8 mouse cellular contexts compared by ENCODE assay signal in the genomic region with DNA sequence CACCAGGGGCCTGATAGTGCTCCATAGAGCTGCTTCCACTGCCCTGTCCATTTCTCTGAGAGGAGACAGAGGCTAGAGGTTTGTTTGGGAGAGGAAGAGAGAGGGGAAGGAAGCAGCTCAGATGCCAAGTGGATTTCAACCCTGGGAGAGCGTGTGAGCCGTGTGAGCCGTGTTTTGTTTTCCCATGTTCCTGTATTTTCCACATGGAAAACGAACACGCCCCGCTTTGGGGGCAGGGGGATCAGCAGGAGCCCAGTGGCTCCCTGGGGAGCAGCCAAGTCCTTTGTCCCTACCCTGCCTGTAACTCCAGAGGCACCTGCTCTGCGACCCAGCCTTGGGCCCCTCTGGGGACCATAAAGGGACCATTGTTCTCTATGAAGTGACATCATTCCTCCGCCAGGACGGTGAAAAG. TPM values are rescaled to one million over a fixed set of nuclear protein-coding genes. Genes with fewer than 3 reads are reported as not detected.
DNase-seq lines count a peak whose midpoint lies in the region; ATAC-seq and TF ChIP-seq lines count a peak whose summit lies in the region.

No protein-coding gene starts in this region.

- ATAC-seq in forebrain, embryonic 13.5 days, result peak; percentile 81
- peak; percentile 47; the same call in 1 of the 2 replicates for ATAC-seq in hindbrain, embryonic 15.5 days (ENCODE audit: low FRiP score, low read depth)
- no peak for ATAC-seq in liver, embryonic 13.5 days (ENCODE audit: low read depth)
- ATAC-seq in neural tube, embryonic 12.5 days (ENCODE audit: low FRiP score, low read depth), result peak; percentile 79

- no peak for DNase-seq in liver, embryonic 13.5 days
- no peak for DNase-seq in ovary, postnatal 10 days (ENCODE audit: low spot score)
- no peak for DNase-seq in spleen, postnatal 14 days (ENCODE audit: low spot score in 2 of 2)
- DNase-seq in frontal cortex, adult 2 months (ENCODE audit: extremely low spot score in 1 of 2, low spot score in 1 of 2), result no peak

- peak overlapping the region; percentile 47 for H3K9ac ChIP-seq in forebrain, embryonic 13.5 days
- H3K9ac ChIP-seq in hindbrain, embryonic 15.5 days, result no peak overlapping the region
- H3K9ac ChIP-seq in liver, embryonic 13.5 days, result no peak overlapping the region
- H3K9ac ChIP-seq in neural tube, embryonic 12.5 days, result no peak overlapping the region

- TF ChIP-seq POLR2A in bone marrow macrophage, adult 2 months (IDR thresholded peaks at IDR 0.05; ENCODE audit: borderline replicate concordance, low read depth, low read length), result no peak

- H3K27me3 ChIP-seq in forebrain, embryonic 13.5 days, result peaks cover 11% of the 10 kb centered on the region
- peaks cover 15% of the 10 kb centered on the region; the same call in 1 of the 2 replicates for H3K27me3 ChIP-seq in hindbrain, embryonic 15.5 days
- H3K27me3 ChIP-seq in liver, embryonic 13.5 days, result peaks cover 15% of the 10 kb centered on the region
- H3K27me3 ChIP-seq in neural tube, embryonic 12.5 days (replicated peaks), result peaks cover 19% of the 10 kb centered on the region

- H3K4me3 ChIP-seq in bone marrow macrophage, adult 2 months (ENCODE audit: insufficient read depth, low read length), result no peak overlapping the region
- no peak overlapping the region for H3K4me3 ChIP-seq in forebrain, embryonic 13.5 days
- no peak overlapping the region for H3K4me3 ChIP-seq in hindbrain, embryonic 15.5 days
- H3K4me3 ChIP-seq in liver, embryonic 13.5 days (replicated peaks), result no peak overlapping the region
- H3K4me3 ChIP-seq in neural tube, embryonic 12.5 days, result no peak overlapping the region

- peaks cover 39% of the 10 kb centered on the region for H3K4me1 ChIP-seq in bone marrow macrophage, adult 2 months (ENCODE audit: control insufficient read depth, insufficient read depth, low read length)
- H3K4me1 ChIP-seq in forebrain, embryonic 13.5 days, result peaks cover 65% of the 10 kb centered on the region
- H3K4me1 ChIP-seq in hindbrain, embryonic 15.5 days (replicated peaks), result peaks cover 22% of the 10 kb centered on the region
- H3K4me1 ChIP-seq in liver, embryonic 13.5 days (replicated peaks), result peaks cover 42% of the 10 kb centered on the region
- H3K4me1 ChIP-seq in neural tube, embryonic 12.5 days, result peaks cover 34% of the 10 kb centered on the region

- no peaks in the 10 kb centered on the region for H3K9me3 ChIP-seq in forebrain, embryonic 13.5 days (replicated peaks)
- no peaks in the 10 kb centered on the region for H3K9me3 ChIP-seq in hindbrain, embryonic 15.5 days
- H3K9me3 ChIP-seq in liver, embryonic 13.5 days (replicated peaks), result no peaks in the 10 kb centered on the region
- no peaks in the 10 kb centered on the region for H3K9me3 ChIP-seq in neural tube, embryonic 12.5 days

- H3K27ac ChIP-seq in bone marrow macrophage, adult 2 months (ENCODE audit: insufficient read depth, low read depth, low read length), result peak overlapping the region; percentile 95
- peak overlapping the region; percentile 96 for H3K27ac ChIP-seq in forebrain, embryonic 13.5 days
- H3K27ac ChIP-seq in hindbrain, embryonic 15.5 days (replicated peaks), result peak overlapping the region; percentile 75
- H3K27ac ChIP-seq in liver, embryonic 13.5 days, result peak overlapping the region; percentile 56
- H3K27ac ChIP-seq in neural tube, embryonic 12.5 days, result peak overlapping the region; percentile 74

- peak overlapping the region; percentile 12; the same call in 1 of the 2 replicates for H3K4me2 ChIP-seq in forebrain, embryonic 13.5 days
- H3K4me2 ChIP-seq in hindbrain, embryonic 15.5 days, result no peak overlapping the region
- no peak overlapping the region for H3K4me2 ChIP-seq in liver, embryonic 13.5 days
- H3K4me2 ChIP-seq in neural tube, embryonic 12.5 days (replicated peaks), result 0 out of 2 replicates have a peak overlapping the region, but pooled peaks have one; percentile 16

- 3% methylated on average over 9 of the region's 9 CpGs for WGBS in forebrain, embryonic 13.5 days
- WGBS in hindbrain, embryonic 15.5 days, result 16% methylated on average over 9 of the region's 9 CpGs
- WGBS in liver, embryonic 13.5 days (ENCODE audit: insufficient replicate concordance), result 53% methylated on average over 9 of the region's 9 CpGs
- WGBS in neural tube, embryonic 12.5 days, result 6% methylated on average over 9 of the region's 9 CpGs

- TF ChIP-seq CTCF in bone marrow macrophage, adult 2 months (IDR thresholded peaks at IDR 0.05; ENCODE audit: low read depth, low read length), result no peak

- H3K36me3 ChIP-seq in forebrain, embryonic 13.5 days (ENCODE audit: poor library complexity, severe bottlenecking), result no peaks in the 10 kb centered on the region
- no peaks in the 10 kb centered on the region for H3K36me3 ChIP-seq in hindbrain, embryonic 15.5 days
- no peaks in the 10 kb centered on the region for H3K36me3 ChIP-seq in liver, embryonic 13.5 days
- no peaks in the 10 kb centered on the region for H3K36me3 ChIP-seq in neural tube, embryonic 12.5 days

RNA-seq across cellular contexts. Expression of a gene that starts 51.7 kb away (rescaled TPM):
- not detected in 2 replicates for polyA plus RNA-seq in bone marrow macrophage, adult 2 months (2012; ENCODE audit: insufficient read depth, insufficient read length, missing spikeins)
- 0.57 and 0.65 TPM in 2 replicates for polyA plus RNA-seq in forebrain, embryonic 13.5 days (2015; fragmentation: Nextera tagmentation; extraction: Ambion mirVana)
- polyA plus RNA-seq in hindbrain, embryonic 15.5 days (2015; fragmentation: Nextera tagmentation; extraction: Ambion mirVana), result 1.1 and 1.6 TPM in 2 replicates
- not detected in 2 replicates for polyA plus RNA-seq in liver, embryonic 13.5 days (2015; fragmentation: Nextera tagmentation; extraction: Ambion mirVana)
- 0.32 and 0.42 TPM in 2 replicates for polyA plus RNA-seq in neural tube, embryonic 12.5 days (2016; fragmentation: Nextera tagmentation; extraction: Ambion mirVana)
- 3.2 and 6.0 TPM in 2 replicates for polyA plus RNA-seq in frontal cortex, adult 2 months (2012; rRNA removed)

Comparison
In these comparisons a context has a peak if more than half of its experiments do, and no peak if none do; other contexts are left out.
1. H3K4me2 ChIP-seq: peak in forebrain, embryonic 13.5 days (single experiment) and neural tube, embryonic 12.5 days (single experiment); none in hindbrain, embryonic 15.5 days (single experiment) and liver, embryonic 13.5 days (single experiment).
2. Peak in every context shown above with its lines, with median percentiles within 50 percentile points of each other: H3K27ac ChIP-seq.